ENCODE assay signal across 19 mouse cellular contexts in the genomic region with DNA sequence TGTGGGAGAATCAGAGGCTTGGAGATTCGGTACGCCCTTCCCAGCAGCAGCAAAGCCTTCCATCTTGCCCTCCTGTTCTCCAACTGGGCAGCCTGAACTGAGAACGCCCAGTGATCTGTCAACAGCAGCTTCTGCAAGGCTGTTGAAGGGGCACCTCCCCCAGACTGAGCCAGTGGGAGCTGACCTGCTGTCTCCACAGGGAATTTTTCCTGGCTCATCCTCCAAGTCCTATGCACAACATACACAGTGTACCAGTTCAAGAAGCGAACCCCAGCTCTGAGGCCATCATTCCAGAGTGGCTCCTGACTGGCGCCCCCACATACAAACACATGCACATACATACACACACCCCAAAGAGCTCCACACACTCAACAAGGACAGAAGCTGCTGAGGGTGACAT.
"Had no signal": no experiment of that assay in that cellular context is flagged by ENCODE, and none has a peak within 500 bp of the region (broad histone marks: within the 10 kb centered on the region; RNA-seq: fewer than 3 reads in every experiment).

No protein-coding gene starts in this region.

- H3K9ac ChIP-seq: kidney, embryonic 15.5 days; limb, embryonic 15.5 days; liver, embryonic 13.5 days; lung, embryonic 14.5 days; neural tube, embryonic 15.5 days; stomach, embryonic 15.5 days had no signal

- DNase-seq: kidney, adult 2 months; kidney, postnatal 25 days; layer of hippocampus, adult 9-11 months; layer of hippocampus, postnatal 36 days; liver, embryonic 13.5 days; lung, embryonic 14.5 days; midbrain, embryonic 14.5 days; retina, postnatal 1 day; right cerebral cortex, postnatal 4 days; spleen, adult 18-20 months; thymus, adult 18-20 months; thymus, postnatal 14 days had no signal

- ATAC-seq: intestine, embryonic 16.5 days had no signal

- H3K9me3 ChIP-seq: kidney, embryonic 15.5 days; limb, embryonic 15.5 days; liver, embryonic 13.5 days; midbrain, embryonic 10.5 days; neural tube, embryonic 15.5 days; stomach, embryonic 15.5 days had no signal

- H3K27ac ChIP-seq: kidney, embryonic 15.5 days; limb, embryonic 15.5 days; liver, embryonic 13.5 days; midbrain, embryonic 10.5 days; neural tube, embryonic 15.5 days; stomach, embryonic 15.5 days had no signal

- H3K4me1 ChIP-seq: kidney, embryonic 15.5 days; liver, embryonic 13.5 days; midbrain, embryonic 10.5 days; stomach, embryonic 15.5 days had no signal

- H3K4me2 ChIP-seq: kidney, embryonic 15.5 days; limb, embryonic 15.5 days; liver, embryonic 13.5 days; lung, embryonic 14.5 days; neural tube, embryonic 15.5 days; stomach, embryonic 15.5 days had no signal

- H3K27me3 ChIP-seq: kidney, embryonic 15.5 days; limb, embryonic 15.5 days; liver, embryonic 13.5 days; neural tube, embryonic 15.5 days; stomach, embryonic 15.5 days had no signal

- H3K36me3 ChIP-seq: kidney, embryonic 15.5 days; limb, embryonic 15.5 days; liver, embryonic 13.5 days; midbrain, embryonic 10.5 days; neural tube, embryonic 15.5 days; stomach, embryonic 15.5 days had no signal

- H3K4me3 ChIP-seq: kidney, embryonic 15.5 days; limb, embryonic 15.5 days; liver, embryonic 13.5 days; midbrain, embryonic 10.5 days; myocyte; neural tube, embryonic 15.5 days; stomach, embryonic 15.5 days had no signal
